Mouse (Mus musculus): ENCODE data around the gene Lcp1. TPM values are rescaled to one million over a fixed set of nuclear protein-coding genes. Genes with fewer than 3 reads are reported as not detected.

The Lcp1 gene
- polyA plus RNA-seq, 1 experiment from 2014 or later, result 8.3 TPM

DNA sequence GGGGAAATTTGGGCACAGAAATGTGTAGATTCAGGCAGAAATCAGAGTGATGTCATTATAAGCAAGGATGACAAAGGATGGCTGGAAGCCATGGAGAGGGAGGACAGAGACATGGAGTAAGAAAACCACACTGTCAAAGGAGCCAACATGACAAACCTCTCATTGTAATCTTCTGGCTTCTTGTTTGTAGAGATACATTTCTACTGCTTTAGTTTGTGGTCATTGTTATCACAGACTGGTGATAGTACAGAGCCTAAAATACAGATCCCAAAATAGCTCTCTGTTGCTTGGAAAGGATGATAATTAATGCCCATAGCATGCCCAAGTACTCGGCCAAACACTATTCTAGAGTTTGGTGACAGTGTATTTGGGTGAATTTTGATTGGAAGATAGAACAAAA is 39.6 kb downstream of the Lcp1 start:
- 84% methylated on average over 1 of the region's 1 CpGs for WGBS
- Histone ChIP-seq H3K4me2 (ENCODE audit: low read depth, low read length) (no peak overlapping the region), H3K27ac (ENCODE audit: low read depth, low read length) (no peak overlapping the region), H3K27me3 (ENCODE audit: control insufficient read depth, insufficient read depth, low read length) (no peaks in the 10 kb centered on the region), H3K36me3 (ENCODE audit: control insufficient read depth, insufficient read depth, low read length) (no peaks in the 10 kb centered on the region), H3K9ac (replicated peaks; ENCODE audit: low read depth, low read length) (no peak overlapping the region), H3K4me1 (ENCODE audit: control insufficient read depth, insufficient read depth, low read length) (no peaks in the 10 kb centered on the region), H3K9me3 (ENCODE audit: control insufficient read depth, low read length) (no peaks in the 10 kb centered on the region), H3K4me3 (ENCODE audit: low read depth, low read length) (no peak overlapping the region)
- no peak for ATAC-seq (ENCODE audit: low read depth)

DNA sequence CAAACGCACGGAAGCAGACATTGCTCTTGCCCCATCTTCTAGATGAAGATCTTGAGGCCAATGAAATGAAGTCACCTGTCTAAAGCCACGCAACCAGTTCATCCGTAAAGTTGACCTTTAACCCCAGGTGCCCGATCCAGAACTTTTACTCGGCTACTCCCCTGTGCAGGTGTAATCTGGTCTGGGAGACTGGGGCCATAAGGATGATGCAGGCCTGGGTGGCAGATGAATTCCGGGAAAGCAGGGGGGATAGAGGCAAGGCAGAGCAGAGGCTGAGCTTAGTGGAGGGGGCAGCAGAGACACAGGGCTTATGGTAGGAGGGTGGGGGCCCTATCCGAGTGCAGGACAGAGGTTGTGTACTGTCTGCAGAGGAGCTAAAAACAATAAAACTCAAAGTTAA is 43.4 kb downstream of the Lcp1 start:
- Histone ChIP-seq H3K4me1 (ENCODE audit: control insufficient read depth, insufficient read depth, low read length) (no peaks in the 10 kb centered on the region), H3K36me3 (ENCODE audit: control insufficient read depth, insufficient read depth, low read length) (no peaks in the 10 kb centered on the region), H3K9ac (replicated peaks; ENCODE audit: low read depth, low read length) (no peak overlapping the region), H3K4me2 (ENCODE audit: low read depth, low read length) (no peak overlapping the region), H3K4me3 (ENCODE audit: low read depth, low read length) (no peak overlapping the region), H3K9me3 (ENCODE audit: control insufficient read depth, low read length) (no peaks in the 10 kb centered on the region), H3K27ac (ENCODE audit: low read depth, low read length) (no peak overlapping the region), H3K27me3 (ENCODE audit: control insufficient read depth, insufficient read depth, low read length) (no peaks in the 10 kb centered on the region)
- ATAC-seq (ENCODE audit: low read depth), result no peak
- 86% methylated on average over 8 of the region's 8 CpGs for WGBS

- Histone ChIP-seq H3K27me3 (ENCODE audit: control insufficient read depth, insufficient read depth, low read length) (no peaks in the 10 kb centered on the region), H3K4me2 (ENCODE audit: low read depth, low read length) (no peak overlapping the region), H3K4me1 (ENCODE audit: control insufficient read depth, insufficient read depth, low read length) (no peaks in the 10 kb centered on the region), H3K4me3 (ENCODE audit: low read depth, low read length) (no peak overlapping the region), H3K27ac (ENCODE audit: low read depth, low read length) (no peak overlapping the region), H3K9me3 (ENCODE audit: control insufficient read depth, low read length) (no peaks in the 10 kb centered on the region), H3K9ac (replicated peaks; ENCODE audit: low read depth, low read length) (no peak overlapping the region), H3K36me3 (ENCODE audit: control insufficient read depth, insufficient read depth, low read length) (no peaks in the 10 kb centered on the region)
- no peak for ATAC-seq (ENCODE audit: low read depth)
- 83% methylated on average over 9 of the region's 9 CpGs for WGBS
Measured at GRCm38 (mm10) chr14:75174731-75175555, 44.0 kb downstream of the Lcp1 start.

DNA sequence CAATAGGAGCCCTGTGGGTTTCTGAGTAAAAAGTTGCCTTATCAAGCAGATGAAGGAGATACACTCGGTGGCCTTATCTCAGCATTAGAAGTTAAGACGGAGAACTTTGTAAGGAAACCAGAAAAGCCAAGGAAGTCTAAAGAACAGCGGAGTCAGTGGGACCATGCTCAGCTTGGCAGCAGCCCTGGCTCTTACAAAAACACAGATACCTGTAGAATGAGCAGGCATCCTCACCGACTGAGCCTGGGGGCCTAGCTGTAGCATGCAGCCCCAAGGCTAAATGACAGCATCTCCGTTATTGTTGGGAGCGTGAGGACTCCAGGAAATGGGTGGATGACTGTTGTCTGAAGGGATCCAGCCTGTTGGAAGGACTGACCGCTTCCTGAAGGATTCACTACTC is 44.9 kb downstream of the Lcp1 start:
- no peaks in the 10 kb centered on the region for H3K9me3 ChIP-seq (ENCODE audit: control insufficient read depth, low read length)
- no peak for ATAC-seq (ENCODE audit: low read depth)
- H3K27me3 ChIP-seq (ENCODE audit: control insufficient read depth, insufficient read depth, low read length), result no peaks in the 10 kb centered on the region
- no peak overlapping the region for H3K27ac ChIP-seq (ENCODE audit: low read depth, low read length)
- no peaks in the 10 kb centered on the region for H3K4me1 ChIP-seq (ENCODE audit: control insufficient read depth, insufficient read depth, low read length)
- H3K9ac ChIP-seq (replicated peaks; ENCODE audit: low read depth, low read length), result no peak overlapping the region
- WGBS, result 84% methylated on average over 7 of the region's 7 CpGs
- H3K4me3 ChIP-seq (ENCODE audit: low read depth, low read length), result no peak overlapping the region
- no peak overlapping the region for H3K4me2 ChIP-seq (ENCODE audit: low read depth, low read length)
- no peaks in the 10 kb centered on the region for H3K36me3 ChIP-seq (ENCODE audit: control insufficient read depth, insufficient read depth, low read length)

DNA sequence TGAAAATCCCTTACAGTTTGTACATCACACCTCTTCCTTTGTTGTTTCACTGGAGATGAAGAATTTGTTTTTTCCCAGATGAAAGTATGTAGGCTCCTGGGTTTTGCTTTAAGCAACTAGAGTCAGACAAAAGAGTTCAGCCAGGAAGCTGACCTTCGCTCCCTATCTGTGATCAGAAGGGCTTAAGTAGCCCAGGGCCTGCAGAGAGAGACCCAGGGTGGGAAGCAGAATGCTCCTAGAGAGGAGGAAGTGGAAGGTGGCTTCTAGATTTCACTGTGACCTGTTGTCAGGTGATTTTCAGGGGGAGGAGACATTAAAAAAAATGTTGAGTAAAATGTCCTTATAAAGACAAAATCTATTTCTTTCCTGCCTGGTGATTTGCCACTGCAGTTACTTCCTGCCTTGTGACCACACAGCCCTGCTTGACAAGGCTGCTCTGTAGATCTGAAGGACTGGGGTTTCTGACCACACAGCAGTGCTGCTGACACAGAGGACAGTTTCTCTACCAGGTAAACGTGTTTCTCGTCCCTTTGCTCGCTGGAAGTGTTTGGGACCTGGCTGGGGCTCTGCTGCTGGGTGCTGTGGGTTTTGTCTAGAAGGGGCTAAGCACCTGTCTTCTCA is 45.6 kb downstream of the Lcp1 start:
- ATAC-seq (ENCODE audit: low read depth), result no peak
- H3K36me3 ChIP-seq (ENCODE audit: control insufficient read depth, insufficient read depth, low read length), result no peaks in the 10 kb centered on the region
- H3K4me1 ChIP-seq (ENCODE audit: control insufficient read depth, insufficient read depth, low read length), result no peaks in the 10 kb centered on the region
- H3K4me3 ChIP-seq (ENCODE audit: low read depth, low read length), result no peak overlapping the region
- H3K9ac ChIP-seq (replicated peaks; ENCODE audit: low read depth, low read length), result no peak overlapping the region
- no peaks in the 10 kb centered on the region for H3K9me3 ChIP-seq (ENCODE audit: control insufficient read depth, low read length)
- H3K27me3 ChIP-seq (ENCODE audit: control insufficient read depth, insufficient read depth, low read length), result no peaks in the 10 kb centered on the region
- no peak overlapping the region for H3K4me2 ChIP-seq (ENCODE audit: low read depth, low read length)
- H3K27ac ChIP-seq (ENCODE audit: low read depth, low read length), result no peak overlapping the region
- 77% methylated on average over 4 of the region's 4 CpGs for WGBS

DNA sequence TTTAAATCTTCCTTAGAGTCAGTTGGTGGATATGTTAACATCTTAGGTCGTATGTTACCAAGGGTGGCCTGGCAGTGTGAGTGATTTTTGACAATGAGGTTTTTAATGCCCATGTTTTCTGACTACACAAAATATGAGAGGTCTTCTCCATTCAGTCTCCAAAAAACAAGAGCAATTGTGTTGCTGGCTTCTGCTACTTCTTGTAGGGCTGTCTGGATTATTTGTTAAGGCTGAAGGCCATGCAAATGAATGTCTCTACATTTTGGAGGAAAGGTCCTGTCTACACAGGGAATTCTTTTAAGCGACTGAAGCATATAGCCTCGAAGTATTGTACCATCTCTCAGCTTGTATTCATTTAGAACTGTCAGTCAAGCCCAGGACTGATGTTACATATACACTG is 46.5 kb downstream of the Lcp1 start:
- ATAC-seq (ENCODE audit: low read depth), result no peak
- Histone ChIP-seq H3K27me3 (ENCODE audit: control insufficient read depth, insufficient read depth, low read length) (no peaks in the 10 kb centered on the region), H3K9me3 (ENCODE audit: control insufficient read depth, low read length) (no peaks in the 10 kb centered on the region), H3K27ac (ENCODE audit: low read depth, low read length) (no peak overlapping the region), H3K4me2 (ENCODE audit: low read depth, low read length) (no peak overlapping the region), H3K4me1 (ENCODE audit: control insufficient read depth, insufficient read depth, low read length) (no peaks in the 10 kb centered on the region), H3K36me3 (ENCODE audit: control insufficient read depth, insufficient read depth, low read length) (no peaks in the 10 kb centered on the region), H3K9ac (replicated peaks; ENCODE audit: low read depth, low read length) (no peak overlapping the region), H3K4me3 (ENCODE audit: low read depth, low read length) (no peak overlapping the region)
- 80% methylated on average over 3 of the region's 3 CpGs for WGBS

DNA sequence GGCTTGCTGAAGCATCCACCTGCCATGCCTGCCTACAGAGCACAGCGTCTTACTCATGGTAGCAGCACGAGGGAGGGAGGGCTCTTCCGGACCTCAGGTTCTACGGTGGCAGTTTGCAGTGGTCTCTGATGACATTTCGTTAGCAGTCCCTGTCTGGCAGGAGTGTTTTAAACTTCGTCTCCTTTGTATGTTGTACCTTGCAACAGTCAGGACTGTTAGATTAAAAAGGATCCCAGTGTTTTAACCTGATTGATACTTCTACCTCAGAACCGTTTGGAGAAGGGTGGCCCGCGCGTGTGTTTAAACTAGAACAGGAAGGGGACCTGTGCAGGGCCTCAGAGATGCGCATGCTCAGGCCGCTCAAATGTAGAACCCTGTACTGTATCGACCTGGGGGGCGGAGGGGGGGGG is 47.5 kb downstream of the Lcp1 start:
- H3K9me3 ChIP-seq (ENCODE audit: control insufficient read depth, low read length), result no peaks in the 10 kb centered on the region
- no peak overlapping the region for H3K9ac ChIP-seq (replicated peaks; ENCODE audit: low read depth, low read length)
- no peak overlapping the region for H3K4me3 ChIP-seq (ENCODE audit: low read depth, low read length)
- H3K36me3 ChIP-seq (ENCODE audit: control insufficient read depth, insufficient read depth, low read length), result no peaks in the 10 kb centered on the region
- H3K27ac ChIP-seq (ENCODE audit: low read depth, low read length), result no peak overlapping the region
- no peaks in the 10 kb centered on the region for H3K27me3 ChIP-seq (ENCODE audit: control insufficient read depth, insufficient read depth, low read length)
- no peaks in the 10 kb centered on the region for H3K4me1 ChIP-seq (ENCODE audit: control insufficient read depth, insufficient read depth, low read length)
- no peak overlapping the region for H3K4me2 ChIP-seq (ENCODE audit: low read depth, low read length)
- no peak for ATAC-seq (ENCODE audit: low read depth)
- WGBS, result 84% methylated on average over 14 of the region's 14 CpGs

- Histone ChIP-seq H3K4me3 (ENCODE audit: low read depth, low read length) (no peak overlapping the region), H3K27me3 (ENCODE audit: control insufficient read depth, insufficient read depth, low read length) (no peaks in the 10 kb centered on the region), H3K4me2 (ENCODE audit: low read depth, low read length) (no peak overlapping the region), H3K36me3 (ENCODE audit: control insufficient read depth, insufficient read depth, low read length) (no peaks in the 10 kb centered on the region), H3K4me1 (ENCODE audit: control insufficient read depth, insufficient read depth, low read length) (no peaks in the 10 kb centered on the region), H3K27ac (ENCODE audit: low read depth, low read length) (no peak overlapping the region), H3K9me3 (ENCODE audit: control insufficient read depth, low read length) (no peaks in the 10 kb centered on the region), H3K9ac (replicated peaks; ENCODE audit: low read depth, low read length) (no peak overlapping the region)
- ATAC-seq (ENCODE audit: low read depth), result no peak
- WGBS, result 90% methylated on average over 10 of the region's 10 CpGs
Measured at GRCm38 (mm10) chr14:75178801-75179211, 47.9 kb downstream of the Lcp1 start.

GRCm38 (mm10) chr14:75179255-75179963 is 48.5 kb downstream of the Lcp1 start:
- Histone ChIP-seq H3K36me3 (ENCODE audit: control insufficient read depth, insufficient read depth, low read length) (no peaks in the 10 kb centered on the region), H3K27ac (ENCODE audit: low read depth, low read length) (no peak overlapping the region), H3K4me3 (ENCODE audit: low read depth, low read length) (no peak overlapping the region), H3K4me2 (ENCODE audit: low read depth, low read length) (no peak overlapping the region), H3K9ac (replicated peaks; ENCODE audit: low read depth, low read length) (no peak overlapping the region), H3K9me3 (ENCODE audit: control insufficient read depth, low read length) (no peaks in the 10 kb centered on the region), H3K27me3 (ENCODE audit: control insufficient read depth, insufficient read depth, low read length) (no peaks in the 10 kb centered on the region), H3K4me1 (ENCODE audit: control insufficient read depth, insufficient read depth, low read length) (no peaks in the 10 kb centered on the region)
- 87% methylated on average over 20 of the region's 20 CpGs for WGBS
- no peak for ATAC-seq (ENCODE audit: low read depth)
